Mouse (Mus musculus): ENCODE data around the gene Colgalt2.
"Not testable (repeated sequence)": the region's sequence is repeated elsewhere in the genome, so short reads cannot be mapped to it uniquely, and the experiment has no call there.

Colgalt2 gene

GRCm38 (mm10) chr1:152414451-152414850, 14.8 kb downstream of the Colgalt2 start:
- in situ Hi-C loops (cut with MboI; ENCODE audit: unreplicated experiment in 2 of 2) = no loop called here

- in situ Hi-C loops (cut with MboI; ENCODE audit: unreplicated experiment in 2 of 2) = no loop called here
Observed at GRCm38 (mm10) chr1:152416306-152416904, 16.8 kb downstream of the Colgalt2 start.

- in situ Hi-C loops (cut with MboI; ENCODE audit: unreplicated experiment in 2 of 2) = no loop called here
Observed at GRCm38 (mm10) chr1:152417602-152418001, 18.0 kb downstream of the Colgalt2 start.

- in situ Hi-C loops (cut with MboI; ENCODE audit: unreplicated experiment in 2 of 2) = no loop called here
Observed at GRCm38 (mm10) chr1:152422295-152422694, 22.7 kb downstream of the Colgalt2 start.

GRCm38 (mm10) chr1:152423052-152423451, 23.4 kb downstream of the Colgalt2 start:
- in situ Hi-C loops (cut with MboI; ENCODE audit: unreplicated experiment in 2 of 2) = no loop called here

GRCm38 (mm10) chr1:152427912-152428581, 28.4 kb downstream of the Colgalt2 start:
- in situ Hi-C loops (cut with MboI; ENCODE audit: unreplicated experiment in 2 of 2) = no loop called here

- in situ Hi-C loops (cut with MboI; ENCODE audit: unreplicated experiment in 2 of 2) = no loop called here
Observed at GRCm38 (mm10) chr1:152429805-152430204, 30.2 kb downstream of the Colgalt2 start.

GRCm38 (mm10) chr1:152434166-152434565, 34.5 kb downstream of the Colgalt2 start:
- in situ Hi-C loops (cut with MboI; ENCODE audit: unreplicated experiment in 2 of 2) = no loop called here

GRCm38 (mm10) chr1:152437518-152437917, 37.9 kb downstream of the Colgalt2 start:
- in situ Hi-C loops (cut with MboI; ENCODE audit: unreplicated experiment in 2 of 2) = not testable (repeated sequence)

- in situ Hi-C loops (cut with MboI; ENCODE audit: unreplicated experiment in 2 of 2) = no loop called here
Observed at GRCm38 (mm10) chr1:152439408-152439807, 39.8 kb downstream of the Colgalt2 start.

GRCm38 (mm10) chr1:152439874-152440273, 40.2 kb downstream of the Colgalt2 start:
- in situ Hi-C loops (cut with MboI; ENCODE audit: unreplicated experiment in 2 of 2) = no loop called here

- in situ Hi-C loops (cut with MboI; ENCODE audit: unreplicated experiment in 2 of 2) = no loop called here
Observed at GRCm38 (mm10) chr1:152444630-152445029, 45.0 kb downstream of the Colgalt2 start.

- in situ Hi-C loops (cut with MboI; ENCODE audit: unreplicated experiment in 2 of 2) = no loop called here
Observed at GRCm38 (mm10) chr1:152445925-152446324, 46.3 kb downstream of the Colgalt2 start.

- in situ Hi-C loops (cut with MboI; ENCODE audit: unreplicated experiment in 2 of 2) = no loop called here
Observed at GRCm38 (mm10) chr1:152454536-152454935, 54.9 kb downstream of the Colgalt2 start.

- in situ Hi-C loops (cut with MboI; ENCODE audit: unreplicated experiment in 2 of 2) = no loop called here
Observed at GRCm38 (mm10) chr1:152455275-152456243, 55.9 kb downstream of the Colgalt2 start.

GRCm38 (mm10) chr1:152456266-152456665, 56.6 kb downstream of the Colgalt2 start:
- in situ Hi-C loops (cut with MboI; ENCODE audit: unreplicated experiment in 2 of 2) = no loop called here

GRCm38 (mm10) chr1:152457596-152457995, 58.0 kb downstream of the Colgalt2 start:
- in situ Hi-C loops (cut with MboI; ENCODE audit: unreplicated experiment in 2 of 2) = no loop called here

GRCm38 (mm10) chr1:152458996-152459395, 59.4 kb downstream of the Colgalt2 start:
- in situ Hi-C loops (cut with MboI; ENCODE audit: unreplicated experiment in 2 of 2) = no loop called here

- in situ Hi-C loops (cut with MboI; ENCODE audit: unreplicated experiment in 2 of 2) = no loop called here
Observed at GRCm38 (mm10) chr1:152460931-152461330, 61.3 kb downstream of the Colgalt2 start.

GRCm38 (mm10) chr1:152461814-152462213, 62.2 kb downstream of the Colgalt2 start:
- in situ Hi-C loops (cut with MboI; ENCODE audit: unreplicated experiment in 2 of 2) = no loop called here

- in situ Hi-C loops (cut with MboI; ENCODE audit: unreplicated experiment in 2 of 2) = no loop called here
Observed at GRCm38 (mm10) chr1:152462348-152462747, 62.7 kb downstream of the Colgalt2 start.
